Mouse (Mus musculus): ENCODE measurements around the gene Msmb.
"Not testable (repeated sequence)": the region's sequence is repeated elsewhere in the genome, so short reads cannot be mapped to it uniquely, and the experiment has no call there.

Msmb gene

GRCm38 (mm10) chr14:32175310-32175709, 33.5 kb downstream of the Msmb start:
- DNase-seq (ENCODE audit: low spot score in 2 of 2) = peak in 1 of 2 experiments; percentile 41

GRCm38 (mm10) chr14:32176590-32176989, 34.8 kb downstream of the Msmb start:
- DNase-seq (ENCODE audit: low spot score in 2 of 2) = not testable (repeated sequence)

DNA sequence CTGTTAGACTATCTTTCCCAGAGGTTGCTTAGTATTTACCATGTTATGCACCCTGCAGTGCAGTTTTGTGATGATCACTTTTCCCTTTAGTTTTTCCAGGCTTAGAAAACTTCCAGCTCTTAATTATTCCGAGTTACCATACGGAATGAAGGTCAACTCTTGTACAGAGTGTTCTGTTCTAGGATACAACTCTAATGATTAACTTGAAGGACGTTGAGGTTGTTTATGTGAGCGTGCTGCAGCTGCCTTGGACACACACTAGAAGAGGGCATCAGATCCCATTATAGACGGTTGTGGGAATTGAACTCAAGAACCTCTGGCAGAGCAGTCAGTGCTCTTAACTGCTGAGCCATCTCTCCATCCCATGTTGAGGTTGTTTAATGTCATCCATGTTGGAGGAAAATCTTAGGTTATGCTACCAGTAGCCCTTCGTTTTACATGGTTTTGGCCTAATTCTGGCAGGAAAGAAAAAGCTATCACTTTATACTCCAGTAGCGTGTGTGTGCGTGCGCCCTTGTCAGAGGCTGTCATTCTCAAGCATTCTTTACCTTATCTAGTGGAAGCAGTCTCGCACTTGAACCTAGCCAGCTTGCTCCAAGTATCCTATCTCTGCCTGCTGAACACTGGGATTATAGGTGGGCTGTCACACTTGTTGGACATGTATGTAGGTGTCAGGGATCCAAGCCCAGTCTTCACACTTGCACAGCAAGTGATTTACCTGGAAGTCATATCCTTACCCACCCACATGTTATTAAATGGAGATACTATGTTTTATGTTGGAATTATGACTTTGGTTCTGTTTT, 37.8 kb downstream of the Msmb start:
- DNase-seq (ENCODE audit: low spot score in 2 of 2) = no peak

DNA sequence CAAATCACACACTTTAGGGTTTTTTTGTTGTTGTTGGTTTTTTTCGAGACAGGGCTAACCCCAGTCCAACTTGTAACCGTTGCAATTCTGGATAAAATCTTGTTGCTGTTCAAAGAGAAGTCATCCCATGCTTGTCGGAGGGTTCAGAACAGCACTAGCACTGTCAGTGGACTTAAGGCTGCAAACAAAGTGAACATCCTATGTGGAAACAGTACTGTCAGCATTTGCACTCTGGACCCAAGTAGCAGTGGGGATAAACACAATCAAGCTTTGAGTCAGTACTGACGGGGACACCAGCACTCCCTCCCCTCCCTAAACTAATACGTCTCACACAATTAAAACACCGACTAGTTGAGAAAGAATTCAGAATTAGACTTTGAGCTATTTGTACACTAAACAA, 39.0 kb downstream of the Msmb start:
- DNase-seq (ENCODE audit: low spot score in 2 of 2) = no peak

DNA sequence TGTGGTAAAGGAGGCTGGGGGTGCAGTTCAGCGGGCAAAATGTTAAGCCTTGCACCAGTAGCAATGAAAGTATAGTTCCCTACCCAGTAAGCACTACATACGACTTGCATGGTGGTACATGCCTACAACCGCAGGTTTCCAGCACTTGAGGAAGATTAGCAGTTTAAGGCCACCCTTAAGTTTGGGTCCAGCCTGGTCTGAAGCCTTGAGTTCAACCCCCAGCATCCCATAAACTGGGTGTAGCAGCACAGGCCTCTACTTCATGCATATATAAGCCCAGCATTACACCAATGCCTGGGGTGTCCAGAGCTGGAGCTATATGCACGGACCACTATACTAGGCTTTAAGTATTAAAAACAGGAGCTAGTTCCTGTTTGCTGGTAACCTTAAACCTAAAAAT, 42.0 kb downstream of the Msmb start:
- DNase-seq (ENCODE audit: low spot score in 2 of 2) = no peak

- no peak for DNase-seq (ENCODE audit: low spot score in 2 of 2)
Observed at GRCm38 (mm10) chr14:32190627-32191391, 49.0 kb downstream of the Msmb start.

DNA sequence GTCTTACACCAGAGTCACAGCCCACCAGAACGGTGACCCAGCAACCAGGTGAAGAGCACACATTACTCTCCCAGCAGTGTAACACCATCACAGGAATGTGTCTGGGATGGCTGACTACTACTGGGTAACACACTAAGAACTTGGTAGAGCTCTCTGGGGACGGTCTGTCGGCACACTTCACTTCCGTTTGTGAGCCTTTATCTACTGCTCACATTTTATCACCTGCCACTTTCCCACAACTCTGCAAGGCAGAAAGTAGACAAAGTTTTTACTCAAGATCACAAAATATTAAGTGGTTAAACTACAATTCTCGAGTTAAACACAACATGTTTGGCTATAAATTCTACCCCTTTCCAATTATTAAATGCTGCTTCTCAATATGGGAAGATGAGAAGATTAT, 50.1 kb downstream of the Msmb start:
- no peak for DNase-seq (ENCODE audit: low spot score in 2 of 2)

- DNase-seq (ENCODE audit: low spot score in 2 of 2) = peak; percentile 55 to 77
Observed at GRCm38 (mm10) chr14:32192437-32192836, 50.6 kb downstream of the Msmb start.

DNA sequence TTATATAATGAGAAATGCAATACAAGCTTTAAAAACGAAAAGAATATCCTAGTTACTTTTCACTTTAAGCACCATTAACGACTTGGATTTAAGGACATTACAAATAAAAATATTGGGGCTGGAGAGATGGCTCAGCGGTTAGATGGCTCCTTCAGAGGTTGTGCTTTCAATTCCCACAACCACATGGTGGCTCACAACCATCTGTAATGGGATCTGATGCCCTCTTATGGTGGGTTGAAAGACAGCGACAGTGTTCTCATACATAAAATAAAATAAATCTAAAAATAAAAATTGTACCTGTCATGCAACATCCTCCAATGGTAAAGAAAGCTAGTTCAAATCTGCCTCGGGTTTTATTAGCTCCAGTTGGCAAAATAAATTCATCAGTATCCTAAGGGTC, 51.7 kb downstream of the Msmb start:
- not testable (repeated sequence) for DNase-seq (ENCODE audit: low spot score in 2 of 2)

GRCm38 (mm10) chr14:32201354-32201753, 59.5 kb downstream of the Msmb start:
- no peak for DNase-seq (ENCODE audit: low spot score in 2 of 2)

DNA sequence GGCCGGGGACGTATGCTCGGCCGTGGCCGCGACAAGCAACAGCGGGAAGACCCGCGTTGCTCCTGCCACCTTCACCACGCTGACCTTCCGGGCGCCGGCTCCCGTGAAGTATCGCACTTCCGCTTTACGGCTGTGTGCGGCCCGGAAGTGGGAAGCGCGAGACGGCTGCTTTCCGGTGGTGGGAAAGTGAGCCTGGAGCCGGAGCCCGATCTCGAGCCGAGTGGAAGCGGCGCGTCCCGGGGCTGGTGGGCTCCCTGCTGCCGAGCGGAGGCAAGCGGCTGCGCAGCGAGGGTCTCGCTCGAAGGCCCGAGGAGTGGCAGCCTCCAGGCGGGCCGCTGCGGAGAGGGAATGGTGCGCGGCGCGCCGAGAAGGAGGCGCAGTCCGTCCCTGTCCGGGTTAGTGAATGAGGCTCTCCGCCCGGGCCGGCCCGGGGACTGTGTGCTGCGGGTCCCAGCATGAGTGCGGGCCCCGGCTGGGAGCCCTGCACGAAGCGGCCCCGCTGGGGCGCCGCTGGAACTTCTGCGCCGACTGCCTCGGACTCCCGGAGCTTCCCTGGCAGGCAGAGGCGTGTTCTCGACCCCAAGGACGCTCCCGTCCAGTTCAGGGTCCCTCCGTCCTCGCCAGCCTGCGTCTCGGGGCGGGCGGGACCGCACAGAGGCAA, 60.1 kb downstream of the Msmb start, which contains the start of the genes Timm23 and Parg:
Gene Timm23, minus strand, starts transcription at position 108 of the 661 bp plus-strand sequence.
Gene Parg, plus strand, starts transcription at position 159 of the 661 bp plus-strand sequence.
- peak; percentile 84 to 92 for DNase-seq (ENCODE audit: low spot score in 2 of 2)
